ENCODE assay signal across 9 mouse cellular contexts in the genomic region with DNA sequence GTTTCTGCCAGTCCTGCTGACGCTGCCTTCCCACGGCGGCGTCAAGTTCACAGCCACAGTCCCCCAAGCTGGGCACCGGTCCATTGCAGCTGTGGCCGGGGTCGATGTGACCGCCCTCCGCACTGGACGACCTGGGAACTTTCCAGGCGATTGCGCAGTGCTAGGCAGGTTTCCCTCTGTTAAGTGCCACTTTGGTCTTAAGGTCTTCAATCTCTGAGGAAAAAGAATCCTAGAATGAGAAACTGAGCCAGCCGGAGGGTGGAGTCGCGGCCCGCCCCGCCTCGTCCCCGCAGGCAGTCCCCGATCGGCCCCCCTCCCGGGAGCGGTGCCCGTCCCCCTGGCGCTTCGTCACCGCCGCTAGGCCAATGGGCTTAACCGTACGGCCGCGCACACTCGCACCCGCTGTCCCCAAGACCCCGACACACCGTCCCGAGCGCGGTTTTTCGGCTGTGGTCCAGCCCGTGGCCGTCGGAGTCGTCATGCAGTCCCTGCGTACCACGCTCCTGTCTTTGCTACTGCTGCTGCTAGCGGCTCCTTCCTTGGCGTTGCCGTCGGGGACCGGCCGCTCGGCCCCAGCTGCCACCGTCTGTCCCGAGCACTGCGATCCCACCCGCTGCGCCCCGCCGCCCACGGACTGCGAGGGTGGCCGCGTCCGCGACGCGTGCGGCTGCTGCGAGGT. TPM values are rescaled to one million over a fixed set of nuclear protein-coding genes. Genes with fewer than 3 reads are reported as not detected.
A peak's percentile ranks its signal among the peaks of the same experiment; 100 is the strongest.
DNase-seq lines count a peak whose midpoint lies in the region; ATAC-seq and TF ChIP-seq lines count a peak whose summit lies in the region.
"Had no signal": no experiment of that assay in that cellular context is flagged by ENCODE, and none has a peak within 500 bp of the region (broad histone marks: within the 10 kb centered on the region; RNA-seq: fewer than 3 reads in every experiment).

A gene (plus strand): TSS at position 319 of the 679 bp plus-strand sequence.

- intact Hi-C loops in heart, postnatal 10 days (cut with DNase I), result loop anchor here (1.0 kb wide), 1 partner anchor 41 kb away; no protein-coding TSS in a partner anchor

- peak within 1 kb of the TSS; percentile 53 for H3K9ac ChIP-seq in forebrain, embryonic 16.5 days (replicated peaks; ENCODE audit: low read depth, low read length)
- no peak within 1 kb of the TSS for H3K9ac ChIP-seq in liver, embryonic 15.5 days
- H3K9ac ChIP-seq in neural tube, embryonic 13.5 days, result peak within 1 kb of the TSS; percentile 64

- peaks cover 17% of the 10 kb centered on the region for H3K27me3 ChIP-seq in spleen, adult 2 months (ENCODE audit: control insufficient read depth, insufficient read depth, low read length)
- peaks cover 52% of the 10 kb centered on the region for H3K27me3 ChIP-seq in forebrain, embryonic 16.5 days (replicated peaks; ENCODE audit: control insufficient read depth, insufficient read depth, low read length)
- H3K27me3 ChIP-seq in liver, embryonic 15.5 days, result peaks cover 75% of the 10 kb centered on the region
- H3K27me3 ChIP-seq in neural tube, embryonic 13.5 days, result peaks cover 80% of the 10 kb centered on the region

- peak; percentile 86 for ATAC-seq in forebrain, embryonic 16.5 days
- no peak for ATAC-seq in liver, embryonic 15.5 days (ENCODE audit: insufficient read depth)
- ATAC-seq in neural tube, embryonic 13.5 days (ENCODE audit: low read depth), result peak; percentile 86

- TF ChIP-seq CTCF in spleen, adult 2 months (IDR thresholded peaks at IDR 0.05; ENCODE audit: extremely low read depth, insufficient read depth, insufficient read length, insufficient replicate concordance), result no peak

- no peak within 1 kb of the TSS; the same call in 1 of the 2 replicates for H3K27ac ChIP-seq in spleen, adult 2 months (ENCODE audit: insufficient read depth, low read length)
- H3K27ac ChIP-seq in forebrain, embryonic 16.5 days (ENCODE audit: low read length), result no peak within 1 kb of the TSS
- H3K27ac ChIP-seq in liver, embryonic 15.5 days (replicated peaks), result no peak within 1 kb of the TSS
- H3K27ac ChIP-seq in neural tube, embryonic 13.5 days (replicated peaks), result no peak within 1 kb of the TSS

- peak within 1 kb of the TSS; percentile 45 for H3K4me3 ChIP-seq in spleen, adult 2 months (ENCODE audit: extremely low read depth, insufficient read depth, insufficient read length)
- peak within 1 kb of the TSS; percentile 50 for H3K4me3 ChIP-seq in forebrain, embryonic 16.5 days (replicated peaks; ENCODE audit: low read length)
- peak within 1 kb of the TSS; percentile 42 for H3K4me3 ChIP-seq in liver, embryonic 15.5 days (replicated peaks)
- H3K4me3 ChIP-seq in neural tube, embryonic 13.5 days, result peak within 1 kb of the TSS; percentile 49

- H3K4me2 ChIP-seq in forebrain, embryonic 16.5 days (ENCODE audit: low read length), result peak within 1 kb of the TSS; percentile 75
- H3K4me2 ChIP-seq in liver, embryonic 15.5 days, result peak within 1 kb of the TSS; percentile 56
- H3K4me2 ChIP-seq in neural tube, embryonic 13.5 days, result peak within 1 kb of the TSS; percentile 73

- H3K36me3 ChIP-seq in spleen, adult 2 months (ENCODE audit: control insufficient read depth, insufficient read depth, low read length), result no peaks in the 10 kb centered on the region
- no peaks in the 10 kb centered on the region for H3K36me3 ChIP-seq in forebrain, embryonic 16.5 days (ENCODE audit: control insufficient read depth, insufficient read depth)
- no peaks in the 10 kb centered on the region for H3K36me3 ChIP-seq in liver, embryonic 15.5 days (replicated peaks)
- H3K36me3 ChIP-seq in neural tube, embryonic 13.5 days, result no peaks in the 10 kb centered on the region

- 2% methylated on average over 70 of the region's 70 CpGs for WGBS in spleen, adult 2 months
- WGBS in forebrain, embryonic 16.5 days, result under 1% methylated on average over 70 of the region's 70 CpGs
- under 1% methylated on average over 70 of the region's 70 CpGs for WGBS in liver, embryonic 15.5 days (ENCODE audit: insufficient replicate concordance)
- under 1% methylated on average over 70 of the region's 70 CpGs for WGBS in neural tube, embryonic 13.5 days

- peaks cover 2% of the 10 kb centered on the region; the same call in 1 of the 2 replicates for H3K9me3 ChIP-seq in forebrain, embryonic 16.5 days (ENCODE audit: control insufficient read depth, low read length)
- H3K9me3 ChIP-seq in liver, embryonic 15.5 days (replicated peaks), result no peaks in the 10 kb centered on the region
- no peaks in the 10 kb centered on the region for H3K9me3 ChIP-seq in neural tube, embryonic 13.5 days

- TF ChIP-seq POLR2A in spleen, adult 2 months (IDR thresholded peaks at IDR 0.05; ENCODE audit: low read depth, low read length), result no peak

- peak in 1 of 2 experiments; percentile 25 for DNase-seq in spleen, adult 2 months (ENCODE audit: low read depth in 1 of 2, low spot score in 2 of 2)
- DNase-seq in spleen, postnatal 4 days (ENCODE audit: low spot score in 2 of 2), result no peak
- DNase-seq in heart, postnatal 10 days, result peak; percentile 92 to 93
- peak; percentile 71 to 76 for DNase-seq in kidney, postnatal 4 days
- DNase-seq in thymus, postnatal 36 days, result peak; percentile 14 to 33

- H3K4me1 ChIP-seq in spleen, adult 2 months (ENCODE audit: control insufficient read depth, insufficient read depth, insufficient read length), result peaks cover 9% of the 10 kb centered on the region; the same call in 1 of the 2 replicates
- H3K4me1 ChIP-seq in forebrain, embryonic 16.5 days (replicated peaks; ENCODE audit: control insufficient read depth, insufficient read depth, low read length), result peaks cover 20% of the 10 kb centered on the region
- H3K4me1 ChIP-seq in liver, embryonic 15.5 days (replicated peaks), result no peaks in the 10 kb centered on the region
- H3K4me1 ChIP-seq in neural tube, embryonic 13.5 days (replicated peaks), result peaks cover 21% of the 10 kb centered on the region

RNA-seq across cellular contexts. Expression of the gene that starts here (rescaled TPM):
- polyA plus RNA-seq in spleen, adult 2 months (2012; rRNA removed), result 37.7 and 47.4 TPM in 2 replicates
- 20.4 and 27.9 TPM in 2 replicates for polyA plus RNA-seq in forebrain, embryonic 16.5 days (2015; fragmentation: Nextera tagmentation; extraction: Ambion mirVana)
- 100 to 1,000 TPM; 176 to 209 TPM for total RNA-seq in heart, postnatal 10 days (2021)
- polyA plus RNA-seq in liver, embryonic 15.5 days (2015; fragmentation: Nextera tagmentation; extraction: Ambion mirVana), result 1.0 and 1.5 TPM in 2 replicates
- 11.1 and 16.2 TPM in 2 replicates for polyA plus RNA-seq in neural tube, embryonic 13.5 days (2015; fragmentation: Nextera tagmentation; extraction: Ambion mirVana)
- total RNA-seq: CH12.LX had no signal

Comparison
In these comparisons a context has a peak if more than half of its experiments do, and no peak if none do; other contexts are left out.
1. DNase-seq: peak in heart, postnatal 10 days (2 of 2), kidney, postnatal 4 days (2 of 2) and thymus, postnatal 36 days (2 of 2); none in spleen, postnatal 4 days (0 of 2).
2. Peak in every context shown above with its lines, with median percentiles within 50 percentile points of each other: H3K4me3 ChIP-seq and H3K4me2 ChIP-seq.